Mouse (Mus musculus) liver, embryonic 14.5 days (tissue): ENCODE results near the gene Slc35g2. TPM values are rescaled to one million over a fixed set of nuclear protein-coding genes. Genes with fewer than 3 reads are reported as not detected.

Source experiments
- ATAC-seq: fragments of 200-750 bp; cut with Nextera tagmentation; 2 replicates; pipeline ENCODE4 v1.8.0; 2017; ENCODE audit warnings: moderate number of reproducible peaks, mild to moderate bottlenecking, moderate library complexity; ENCODE audit not compliant: insufficient read depth
- DNase-seq, 3 experiments: peaks; one replicate each; pipeline ENCODE4 v3.0.0-alpha.2; 2012 to 2013; ENCODE audit warnings: low read depth in 3 of 3, low spot score in 3 of 3
- H3K27ac ChIP-seq: fragments of 300-500 bp; sonication (generic); 2 replicates; pipeline ENCODE4 v1.5.1; 2014; ENCODE audit warnings: moderate library complexity, mild to moderate bottlenecking, control low read depth, inconsistent platforms
- H3K27me3 ChIP-seq: fragments of 300-500 bp; sonication (generic); 2 replicates; pipeline ENCODE4 v1.6.1; 2014; ENCODE audit warnings: mild to moderate bottlenecking, low read length, moderate library complexity; ENCODE audit not compliant: control insufficient read depth, insufficient read depth
- H3K36me3 ChIP-seq: fragments of 300-500 bp; sonication (generic); replicated peaks from 2 replicates; pipeline ENCODE4 v1.6.1; 2014; ENCODE audit warnings: low read depth; ENCODE audit not compliant: control insufficient read depth, insufficient read depth
- H3K4me1 ChIP-seq, 2 experiments: fragments of 200-500 bp in 1 of 2; fragments of 300-500 bp in 1 of 2; sonication (generic) in 1 of 2; replicated peaks; 2 replicates each; pipeline ENCODE4 v1.6.1; 2012 to 2014; ENCODE audit warnings: antibody characterized with exemption in 1 of 2, inconsistent platforms in 1 of 2, low read length in 1 of 2; ENCODE audit not compliant: control insufficient read depth in 2 of 2, insufficient read depth in 2 of 2
- H3K4me2 ChIP-seq: fragments of 300-500 bp; sonication (generic); 2 replicates; pipeline ENCODE4 v1.6.1; 2014; ENCODE audit warnings: low read depth, mild to moderate bottlenecking, control low read depth, moderate library complexity
- H3K4me3 ChIP-seq, 2 experiments: fragments of 200-500 bp in 1 of 2; fragments of 300-500 bp in 1 of 2; sonication (generic) in 1 of 2; 2 replicates each; pipeline ENCODE4 v1.5.1; 2012 to 2014; ENCODE audit warnings: low read depth in 2 of 2, low read length in 2 of 2, mild to moderate bottlenecking in 2 of 2, control low read depth in 1 of 2, inconsistent platforms in 1 of 2, moderate library complexity in 1 of 2; ENCODE audit not compliant: insufficient read depth in 1 of 2
- H3K9ac ChIP-seq: fragments of 300-500 bp; sonication (generic); replicated peaks from 2 replicates; pipeline ENCODE4 v1.6.1; 2014; ENCODE audit warnings: mild to moderate bottlenecking, control low read depth, moderate library complexity
- H3K9me3 ChIP-seq: fragments of 300-500 bp; sonication (generic); 2 replicates; pipeline ENCODE4 v1.6.1; 2016; ENCODE audit warnings: low read length, mixed read lengths; ENCODE audit not compliant: control insufficient read depth
- CTCF ChIP-seq: IDR thresholded peaks from 2 replicates; pipeline ENCODE4 v1.5.1; 2016; ENCODE audit warnings: antibody characterized with exemption, low read depth, control low read depth
- EP300 ChIP-seq: IDR thresholded peaks from 2 replicates; pipeline ENCODE4 v1.6.1; 2016; ENCODE audit warnings: antibody characterized with exemption, low read depth
- WGBS: fragments of 180-500 bp; shearing (Covaris S2); extraction: QIAGEN DNeasy Blood & Tissue Kit; methylation state at CpG from one replicate; pipeline ENCODE4 v1.1.7; 2014; ENCODE audit not compliant: insufficient replicate concordance; 5-methylcytosine and 5-hydroxymethylcytosine counted together
- polyA plus RNA-seq, 2 experiments: library from polyadenylated mRNA; depleted of rRNA in 1 of 2; stranded (reverse) in 1 of 2; unstranded in 1 of 2; fragments of >200 nt; fragmentation: Nextera tagmentation in 1 of 2; extraction: Ambion mirVana in 1 of 2; gene quantifications; 2 replicates each; pipeline versions ENCODE4 v1.2.1 to v1.2.3; 2012 to 2014

Slc35g2 gene
- polyA plus RNA-seq, 2 experiments: 0.42 to 1.4 TPM

GRCm38 (mm10) chr9:100590462-100590861, 19.6 kb upstream of the Slc35g2 start:
- WGBS: 17% methylated on average over 4 of the region's 4 CpGs

GRCm38 (mm10) chr9:100584031-100584430, 13.1 kb upstream of the Slc35g2 start:
- H3K4me3 ChIP-seq: no peak overlapping the region
- ATAC-seq: no peak
- WGBS: 73% methylated on average over 4 of the region's 4 CpGs
- H3K36me3 ChIP-seq: no peaks in the 10 kb centered on the region
- no peak overlapping the region for H3K27ac ChIP-seq
- no peak for TF ChIP-seq EP300
- no peaks in the 10 kb centered on the region for H3K9me3 ChIP-seq
- H3K27me3 ChIP-seq: no peaks in the 10 kb centered on the region
- DNase-seq: no peak
- H3K4me1 ChIP-seq: peaks cover 3 to 7% of the 10 kb centered on the region in 2 experiments
- no peak overlapping the region for H3K9ac ChIP-seq
- no peak overlapping the region for H3K4me2 ChIP-seq

More at GRCm38 (mm10) chr9:100590462-100590861, 19.6 kb upstream of the Slc35g2 start:
- H3K4me2 ChIP-seq: no peak overlapping the region
- ATAC-seq: no peak
- H3K36me3 ChIP-seq: no peaks in the 10 kb centered on the region
- no peak overlapping the region for H3K9ac ChIP-seq
- H3K27me3 ChIP-seq: no peaks in the 10 kb centered on the region
- no peak overlapping the region for H3K4me3 ChIP-seq
- no peaks in the 10 kb centered on the region for H3K9me3 ChIP-seq
- no peaks in the 10 kb centered on the region for H3K4me1 ChIP-seq
- no peak for DNase-seq
- no peak overlapping the region for H3K27ac ChIP-seq
- TF ChIP-seq CTCF (no peak), EP300 (no peak)

GRCm38 (mm10) chr9:100582883-100583575, 12.1 kb upstream of the Slc35g2 start:
- no peaks in the 10 kb centered on the region for H3K36me3 ChIP-seq
- no peaks in the 10 kb centered on the region for H3K9me3 ChIP-seq
- ATAC-seq (no peak), DNase-seq (no peak)
- no peak overlapping the region for H3K27ac ChIP-seq
- TF ChIP-seq CTCF: no peak
- TF ChIP-seq EP300: no peak
- H3K4me3 ChIP-seq: no peak overlapping the region
- 43% methylated on average over 13 of the region's 13 CpGs for WGBS
- no peaks in the 10 kb centered on the region for H3K27me3 ChIP-seq
- H3K4me1 ChIP-seq: peaks cover 3 to 7% of the 10 kb centered on the region in 2 experiments
- no peak overlapping the region for H3K9ac ChIP-seq
- H3K4me2 ChIP-seq: no peak overlapping the region

- no peak for DNase-seq
- H3K27me3 ChIP-seq: no peaks in the 10 kb centered on the region
- H3K9ac ChIP-seq: no peak overlapping the region
- no peak overlapping the region for H3K27ac ChIP-seq
- H3K4me3 ChIP-seq: no peak overlapping the region
- no peak for ATAC-seq
- no peaks in the 10 kb centered on the region for H3K9me3 ChIP-seq
- no peaks in the 10 kb centered on the region for H3K36me3 ChIP-seq
- H3K4me2 ChIP-seq: no peak overlapping the region
- H3K4me1 ChIP-seq: peaks cover 3 to 7% of the 10 kb centered on the region in 2 experiments
- WGBS: 61% methylated on average over 13 of the region's 13 CpGs
- no peak for TF ChIP-seq CTCF
These were observed 10.9 kb upstream of the Slc35g2 start for GRCm38 (mm10) chr9:100581543-100582492.

DNA sequence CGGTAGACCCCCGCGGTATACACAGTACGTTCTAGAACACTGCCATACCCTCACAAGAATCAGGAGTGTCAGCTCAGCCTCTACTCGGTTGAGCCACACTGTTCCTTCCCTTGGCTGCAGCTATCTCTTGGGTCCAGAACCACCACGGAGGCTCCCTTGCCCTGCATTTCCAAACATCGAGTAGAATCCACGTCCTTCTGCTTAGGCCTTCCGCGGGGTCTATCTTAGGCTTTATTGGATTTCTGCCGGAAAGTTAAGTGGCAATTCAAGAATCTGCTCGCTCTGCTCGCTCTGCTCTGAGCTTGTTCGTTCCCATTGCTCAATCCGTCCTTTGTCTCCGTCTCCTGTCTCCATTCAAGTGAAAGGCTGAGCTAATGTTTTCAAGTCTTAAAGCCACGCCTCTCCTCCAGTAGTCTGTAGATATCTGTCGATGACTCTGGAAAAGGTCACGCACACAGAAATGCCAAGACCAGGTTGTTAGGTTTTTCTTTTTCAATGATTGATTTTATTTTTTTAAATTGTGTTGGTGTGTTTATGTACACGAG, 9.4 kb upstream of the Slc35g2 start:
- H3K4me2 ChIP-seq: no peak overlapping the region
- H3K27ac ChIP-seq: no peak overlapping the region
- ATAC-seq (no peak), DNase-seq (no peak)
- H3K36me3 ChIP-seq: no peaks in the 10 kb centered on the region
- no peak for TF ChIP-seq EP300
- no peak for TF ChIP-seq CTCF
- H3K4me3 ChIP-seq: no peak overlapping the region
- H3K4me1 ChIP-seq: peaks cover 3 to 7% of the 10 kb centered on the region in 2 experiments
- H3K9ac ChIP-seq: no peak overlapping the region
- 62% methylated on average over 20 of the region's 20 CpGs for WGBS
- H3K9me3 ChIP-seq: no peaks in the 10 kb centered on the region
- no peaks in the 10 kb centered on the region for H3K27me3 ChIP-seq
